Mouse (Mus musculus) cerebellum, postnatal 36 days (tissue): ENCODE data around the gene Macrod1.

Experiments used
- DNase-seq, 2 experiments: peaks; one replicate each; pipeline ENCODE4 v3.0.0; 2021 to 2022; ENCODE audit warnings: mixed read lengths in 2 of 2

Gene Macrod1

GRCm38 (mm10) chr19:7172051-7172866, 115.6 kb downstream of the Macrod1 start:
- no peak for DNase-seq

DNA sequence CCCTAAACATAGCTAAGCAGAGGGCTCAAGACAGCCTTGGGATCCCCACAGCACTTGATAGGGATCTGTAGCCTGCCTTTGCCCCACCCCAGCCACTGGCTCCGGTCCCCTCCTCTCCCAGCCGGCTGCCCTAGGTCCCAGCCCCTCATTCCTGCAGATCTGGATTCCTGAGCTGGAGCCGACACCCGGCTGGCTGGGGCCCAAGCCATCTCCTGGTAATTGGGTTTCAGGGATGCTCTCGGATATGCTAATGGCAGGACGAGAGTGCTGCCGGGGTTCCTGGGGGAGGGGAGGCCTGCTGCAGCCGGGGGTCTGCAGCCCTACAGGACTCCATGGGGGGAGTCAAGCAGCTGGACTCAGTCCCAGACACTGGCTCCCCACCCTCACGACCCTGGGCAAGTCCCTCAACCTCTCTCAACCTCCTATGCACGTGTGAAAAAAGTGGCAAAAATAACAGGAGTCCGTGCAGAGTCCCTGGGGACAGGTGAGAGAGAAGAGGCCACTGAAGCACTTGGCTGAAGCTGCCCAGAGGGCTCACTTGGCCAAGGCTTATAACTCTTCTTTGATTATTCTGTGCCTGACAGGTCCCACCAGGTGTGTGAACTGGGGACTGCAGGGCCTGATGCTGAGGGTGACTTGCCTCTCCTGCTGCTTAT, 119.6 kb downstream of the Macrod1 start:
- DNase-seq = peak in 1 of 2 experiments; percentile 33

DNA sequence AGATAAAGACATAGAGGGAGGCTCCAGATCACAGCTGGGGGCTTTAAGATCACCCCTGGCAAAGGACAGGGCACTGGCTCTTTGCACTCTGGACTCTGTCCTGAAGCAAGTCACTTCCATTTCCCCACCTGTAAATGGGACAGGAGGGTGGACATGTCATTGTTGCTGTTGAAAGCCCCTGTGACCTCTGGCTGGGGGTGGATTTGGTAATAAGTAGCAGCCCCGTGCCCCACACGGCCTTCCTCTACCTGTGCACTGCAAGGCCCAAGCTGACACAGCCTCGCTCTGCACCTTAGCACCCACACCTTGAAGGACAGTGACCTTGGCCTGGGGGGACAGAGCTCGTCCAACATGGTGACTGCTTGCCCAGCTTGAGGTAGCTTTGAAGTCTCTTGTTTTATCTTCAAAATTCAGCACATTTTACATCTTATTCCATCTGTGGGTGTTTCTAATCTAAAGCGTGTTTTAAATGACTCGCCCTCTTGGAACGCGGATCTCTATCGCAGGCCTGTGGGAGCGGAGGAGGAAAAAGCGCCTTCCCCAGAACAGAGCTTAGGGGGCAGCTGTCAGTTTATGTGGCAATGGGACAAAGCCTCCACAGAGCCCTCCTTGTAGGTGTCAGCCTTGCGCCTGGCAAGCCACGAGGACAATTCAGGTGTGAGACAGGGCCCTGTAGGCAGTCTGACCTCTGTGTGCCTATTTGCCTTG, 121.3 kb downstream of the Macrod1 start:
- no peak for DNase-seq

DNA sequence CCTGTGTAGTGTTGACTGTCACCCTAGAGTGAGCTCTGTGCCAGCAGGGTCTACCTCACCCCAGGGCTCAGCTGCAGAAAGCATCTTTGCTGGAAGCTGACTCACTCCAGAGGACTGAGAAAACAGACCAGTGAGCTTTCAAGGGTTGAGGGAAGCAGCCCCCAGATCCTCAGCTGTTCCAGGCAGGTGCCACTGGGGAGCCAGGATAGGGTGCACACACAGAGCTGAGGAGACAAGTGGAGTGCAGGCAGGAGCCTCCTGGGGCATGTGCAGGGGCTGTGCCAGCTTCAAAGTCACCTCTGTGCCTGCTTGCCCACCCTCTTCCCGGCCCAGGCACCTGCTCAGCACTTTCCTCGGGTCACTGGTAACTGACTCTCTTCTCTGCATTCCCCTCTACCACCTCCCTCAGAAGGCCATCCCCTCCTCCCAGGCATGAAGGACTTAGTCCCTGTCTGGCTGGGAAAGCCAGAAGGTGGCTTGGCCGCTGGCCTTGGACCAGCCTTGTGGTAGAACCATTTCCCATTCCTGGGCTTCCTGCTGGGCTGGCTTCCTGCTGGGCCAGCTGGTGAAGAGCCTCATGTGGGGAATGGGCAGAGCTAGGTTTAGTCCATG, 122.3 kb downstream of the Macrod1 start:
- DNase-seq = peak; percentile 69 to 75

GRCm38 (mm10) chr19:7180756-7181405, 124.3 kb downstream of the Macrod1 start:
- peak; percentile 51 to 64 for DNase-seq

GRCm38 (mm10) chr19:7181496-7181895, 124.9 kb downstream of the Macrod1 start:
- no peak for DNase-seq

DNA sequence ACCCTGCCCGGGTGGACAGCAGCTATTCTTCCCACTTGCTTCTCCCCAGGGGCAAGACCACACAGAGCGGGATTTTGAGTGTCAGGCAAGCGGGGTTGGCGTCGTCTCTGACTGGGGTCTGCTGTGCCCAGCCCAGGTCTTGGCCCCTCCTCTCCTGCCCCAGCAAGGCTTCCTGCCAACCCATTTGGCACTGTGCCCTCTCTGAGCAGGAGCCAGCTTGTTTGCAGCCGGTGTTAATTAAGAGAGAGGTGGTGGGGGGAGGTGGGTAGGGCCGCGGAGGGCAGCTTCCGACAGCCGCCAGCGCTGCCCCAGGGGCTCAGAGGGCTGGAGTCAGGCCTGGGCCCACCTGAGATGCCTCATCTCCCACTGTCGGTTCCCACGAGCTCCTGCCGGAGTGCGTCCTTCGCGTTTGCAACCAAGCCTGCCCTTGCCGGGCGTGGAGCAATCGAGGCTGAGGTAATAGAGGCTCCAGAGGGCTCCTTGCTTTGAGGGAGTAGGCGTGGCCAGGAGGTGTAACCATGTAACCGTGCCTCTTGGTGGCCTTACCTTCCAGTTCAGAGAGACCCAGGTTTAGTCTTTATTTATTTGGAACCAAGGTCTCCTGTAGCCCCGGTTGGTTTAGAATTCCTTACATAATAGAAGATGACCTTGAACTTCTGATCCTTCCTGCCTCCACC, 125.8 kb downstream of the Macrod1 start:
- peak; percentile 71 to 77 for DNase-seq

DNA sequence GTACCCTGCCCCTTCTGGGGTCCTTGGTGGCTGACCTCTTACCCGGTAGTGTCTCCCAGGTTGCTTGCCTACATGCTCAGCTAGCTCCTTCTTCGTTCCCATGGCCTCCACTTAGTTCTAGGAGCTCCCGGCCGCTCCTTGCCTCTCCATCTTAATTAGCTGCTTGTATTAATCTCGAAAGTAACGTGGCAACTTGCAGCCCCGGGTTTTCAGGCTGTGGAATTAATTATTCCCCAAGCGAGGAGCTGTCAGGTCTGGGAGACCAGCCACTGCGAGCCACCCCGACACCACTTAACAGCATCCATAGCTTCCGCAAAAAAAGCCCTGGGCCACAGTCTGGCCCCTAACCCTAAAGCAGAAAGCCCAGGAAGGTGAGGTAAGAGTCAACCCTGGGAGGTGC, 126.8 kb downstream of the Macrod1 start:
- DNase-seq = no peak

- DNase-seq = no peak
Observed at GRCm38 (mm10) chr19:7185059-7185458, 128.4 kb downstream of the Macrod1 start.

- no peak for DNase-seq
Observed at GRCm38 (mm10) chr19:7185715-7186291, 129.2 kb downstream of the Macrod1 start.

DNA sequence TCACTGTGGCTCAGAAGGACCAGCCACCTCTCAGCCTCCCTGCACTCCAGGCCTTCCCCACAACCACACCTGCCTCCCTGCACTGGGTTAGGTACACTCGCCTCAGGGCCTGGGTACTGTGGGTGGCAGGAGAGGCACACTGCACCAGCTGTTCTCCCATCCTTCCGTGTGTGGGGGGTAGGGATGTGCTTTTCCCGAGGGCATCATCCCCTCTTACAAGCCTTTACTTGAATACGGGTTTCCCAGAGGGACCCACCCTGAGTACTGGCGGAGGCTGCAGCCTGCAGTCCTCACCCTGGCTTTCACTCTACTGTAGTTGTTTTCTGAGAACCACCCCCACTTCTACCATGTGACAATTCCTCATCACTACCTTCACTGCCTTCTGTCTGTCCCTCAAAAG, 130.5 kb downstream of the Macrod1 start:
- no peak for DNase-seq

- DNase-seq = no peak
Observed at GRCm38 (mm10) chr19:7189026-7189425, 132.4 kb downstream of the Macrod1 start.

GRCm38 (mm10) chr19:7190986-7191385, 134.4 kb downstream of the Macrod1 start:
- no peak for DNase-seq

GRCm38 (mm10) chr19:7191639-7192038, 135.0 kb downstream of the Macrod1 start:
- DNase-seq = no peak

DNA sequence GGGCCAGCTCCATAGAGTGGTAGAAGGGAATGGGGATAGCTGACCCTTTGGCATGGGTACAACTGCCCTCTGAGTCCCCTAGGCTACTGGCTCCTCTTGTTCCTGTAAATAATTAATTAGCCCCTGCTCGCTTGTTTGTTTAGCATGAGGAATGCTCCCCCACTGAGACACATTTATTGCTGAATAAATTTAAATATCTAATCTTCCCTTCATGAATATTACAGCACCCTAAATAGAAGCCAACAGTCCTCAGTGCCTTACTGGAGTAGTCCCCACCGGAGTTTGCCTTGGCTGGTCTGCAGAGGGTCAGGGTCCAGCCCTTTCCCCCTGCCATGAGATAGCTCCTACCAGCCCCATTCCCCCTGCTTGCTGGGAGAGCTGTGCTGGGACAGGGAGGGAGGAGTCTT, 136.0 kb downstream of the Macrod1 start:
- no peak for DNase-seq

GRCm38 (mm10) chr19:7195900-7196728, 139.5 kb downstream of the Macrod1 start:
- DNase-seq = peak; percentile 77 to 78

DNA sequence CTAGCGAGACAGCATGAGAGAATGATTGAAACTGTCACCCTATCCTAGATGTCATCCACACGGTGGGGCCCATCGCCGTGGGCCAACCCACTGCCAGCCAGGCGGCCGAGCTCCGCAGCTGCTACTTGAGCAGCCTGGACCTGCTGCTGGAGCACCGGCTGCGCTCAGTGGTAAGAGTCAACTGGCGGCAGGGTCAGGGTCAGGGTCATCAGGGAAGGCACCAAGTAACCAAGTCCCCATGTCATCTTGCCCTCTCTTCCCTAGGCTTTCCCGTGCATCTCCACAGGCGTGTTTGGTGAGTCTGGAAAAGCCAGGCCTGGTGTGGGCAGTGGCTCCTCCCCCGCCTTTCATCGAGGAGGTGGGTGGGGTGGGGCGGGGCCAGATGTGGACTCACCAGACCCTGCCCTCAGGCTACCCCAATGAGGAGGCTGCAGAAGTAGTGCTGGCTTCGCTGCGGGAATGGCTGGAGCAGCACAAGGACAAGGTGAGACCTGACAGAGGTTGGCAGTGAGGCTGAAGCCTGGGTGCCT, 140.2 kb downstream of the Macrod1 start:
- no peak for DNase-seq

- DNase-seq = no peak
Observed at GRCm38 (mm10) chr19:7197445-7197844, 140.8 kb downstream of the Macrod1 start.

GRCm38 (mm10) chr19:7199089-7199488, 142.5 kb downstream of the Macrod1 start:
- DNase-seq = no peak

DNA sequence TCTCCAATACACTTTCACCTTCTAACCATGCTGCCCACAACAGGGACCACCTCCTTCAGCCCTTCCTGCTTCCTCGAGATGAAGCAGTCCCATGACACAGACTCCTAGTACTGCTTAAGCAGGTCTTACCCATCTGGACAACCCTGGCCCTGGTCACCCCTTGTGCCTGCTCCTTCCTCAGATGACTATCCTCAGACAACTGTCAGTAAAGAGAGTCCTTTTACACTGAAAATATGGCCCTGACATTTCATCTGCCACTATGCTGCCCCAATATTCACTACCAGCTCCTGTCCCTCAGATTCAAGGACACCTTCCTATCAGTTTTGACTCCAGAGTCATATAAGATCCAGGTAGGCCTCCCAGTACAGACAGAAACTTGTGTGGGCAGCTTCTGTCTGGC, 143.8 kb downstream of the Macrod1 start:
- DNase-seq = no peak
